Mouse (Mus musculus) heart, postnatal 4 days (tissue): ENCODE results near the gene Uaca. TPM values are rescaled to one million over a fixed set of nuclear protein-coding genes. Genes with fewer than 3 reads are reported as not detected.

Source experiments
- DNase-seq: peaks from one replicate; pipeline ENCODE4 v3.0.0; 2021
- total RNA-seq, 2 experiments: library from RNA; stranded (reverse); gene quantifications; 2 replicates each; pipeline ENCODE4 v1.2.3; 2021

The Uaca gene
- total RNA-seq, 2 experiments from 2014 or later: 47.4 to 49.2 TPM

DNA sequence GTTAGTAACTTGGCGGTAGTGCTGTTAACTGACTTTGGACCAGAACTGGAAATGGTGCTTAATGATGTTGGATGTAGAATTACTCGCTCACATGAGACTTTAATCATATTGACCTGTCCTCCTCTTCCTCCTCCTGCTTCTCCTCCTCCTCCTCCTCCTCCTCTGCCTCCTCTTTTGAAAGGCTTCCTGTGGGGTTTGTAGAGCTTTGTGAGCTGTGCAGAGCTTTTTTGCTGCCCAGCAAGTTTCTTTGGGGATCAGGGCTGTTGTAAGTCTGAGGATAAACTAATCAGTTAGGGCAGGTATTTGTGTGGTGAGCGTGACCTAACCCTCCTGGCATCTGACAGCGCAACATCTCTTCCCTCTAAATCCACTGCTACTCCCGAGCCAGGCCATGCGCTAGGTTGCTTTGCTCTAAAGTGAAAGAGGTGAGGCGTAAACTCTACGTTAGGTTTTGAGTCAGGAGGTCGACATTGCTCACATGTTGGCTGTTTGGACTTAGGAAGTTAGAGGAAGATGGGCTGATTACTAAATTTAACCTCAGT, 44.1 kb downstream of the Uaca start:
- no peak for DNase-seq

DNA sequence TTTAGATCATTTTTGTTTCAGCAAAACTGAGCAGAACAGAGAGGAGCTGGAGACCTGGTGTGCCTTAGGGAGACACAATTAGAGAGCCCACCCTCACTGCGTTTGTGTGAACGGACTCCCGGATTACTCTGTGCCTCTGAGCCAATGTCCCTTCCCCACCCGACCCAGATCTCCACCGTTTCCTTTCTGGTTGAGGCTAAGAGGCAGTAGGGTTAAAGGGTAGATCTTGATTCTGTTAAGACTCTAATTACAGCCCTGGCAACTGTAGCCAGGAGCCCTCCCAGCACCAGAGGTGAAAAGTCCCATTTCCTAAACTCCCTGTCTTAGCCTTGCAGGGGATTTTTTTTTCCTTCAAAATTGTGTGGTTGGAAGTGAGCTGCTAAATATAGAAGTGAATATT, 47.1 kb downstream of the Uaca start:
- DNase-seq: no peak

- no peak for DNase-seq
These were observed 49.2 kb downstream of the Uaca start for GRCm38 (mm10) chr9:60843415-60844076.

DNA sequence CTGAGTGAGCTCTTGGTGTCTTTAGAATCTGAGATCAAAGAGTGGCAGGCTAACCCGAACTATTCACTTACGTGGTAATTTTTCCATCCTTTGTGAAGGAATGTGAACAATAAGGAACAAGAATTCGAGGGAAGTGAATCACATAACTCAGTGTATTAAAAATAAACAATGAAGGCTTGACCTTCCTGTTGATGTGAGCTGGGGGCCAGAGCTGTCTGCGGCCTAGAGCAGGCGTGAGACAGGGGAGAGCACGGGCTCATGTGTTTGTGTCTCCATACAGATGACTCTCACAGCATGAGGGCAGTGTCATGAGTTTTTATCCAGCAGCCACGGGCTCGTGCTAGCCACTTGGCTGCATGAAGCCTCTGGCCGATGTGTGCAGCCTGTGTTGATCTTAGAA, 54.4 kb downstream of the Uaca start:
- no peak for DNase-seq

GRCm38 (mm10) chr9:60849986-60850385, 55.6 kb downstream of the Uaca start:
- no peak for DNase-seq

GRCm38 (mm10) chr9:60854196-60854595, 59.9 kb downstream of the Uaca start:
- no peak for DNase-seq

- peak; percentile 80 for DNase-seq
These were observed 63.5 kb downstream of the Uaca start for GRCm38 (mm10) chr9:60857833-60858232.

- peak; percentile 57 for DNase-seq
These were observed 64.1 kb downstream of the Uaca start for GRCm38 (mm10) chr9:60858306-60858960.

- DNase-seq: no peak
These were observed 64.7 kb downstream of the Uaca start for GRCm38 (mm10) chr9:60859031-60859430.

GRCm38 (mm10) chr9:60861030-60861429, 66.7 kb downstream of the Uaca start:
- DNase-seq: no peak

DNA sequence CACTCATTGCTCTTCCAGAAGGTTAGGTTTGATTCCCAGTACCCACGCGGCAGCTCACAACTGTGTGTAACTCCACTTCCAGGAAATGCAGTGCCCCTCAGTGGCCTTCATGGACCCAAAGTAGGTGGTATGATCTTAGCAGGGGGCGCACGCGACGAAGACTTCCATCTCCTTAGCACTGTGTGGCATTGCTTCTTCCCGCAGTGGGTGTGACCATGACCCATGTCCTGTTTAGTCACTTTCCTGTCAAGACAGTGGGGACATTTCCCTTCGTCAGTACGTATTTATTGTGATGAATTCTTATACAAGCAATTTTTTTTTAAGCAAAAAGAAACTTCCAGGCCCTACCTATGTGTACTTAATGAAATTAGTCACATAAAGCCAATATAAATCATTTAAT, 70.3 kb downstream of the Uaca start:
- no peak for DNase-seq

DNA sequence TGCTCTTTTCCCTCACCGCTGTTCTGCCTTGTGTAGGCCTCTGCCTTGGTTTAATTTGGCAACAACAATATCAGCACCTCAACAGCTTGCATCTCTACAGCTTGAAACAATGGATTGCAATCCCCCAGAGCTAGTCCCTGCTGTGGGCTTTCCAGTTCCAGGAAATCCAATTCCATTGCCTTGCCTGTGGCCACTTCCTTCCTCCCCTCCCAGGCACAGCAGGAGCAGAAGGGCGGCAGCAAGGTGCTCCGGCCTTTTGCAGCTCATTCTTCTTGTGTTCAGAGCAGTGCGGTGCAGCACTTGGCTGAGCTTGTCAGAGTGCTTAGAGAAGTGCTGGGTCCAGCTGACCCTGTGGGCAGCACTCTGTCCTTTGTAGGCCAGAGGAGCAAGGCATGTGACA, 71.5 kb downstream of the Uaca start:
- peak; percentile 56 for DNase-seq

- DNase-seq: no peak
These were observed 76.1 kb downstream of the Uaca start for GRCm38 (mm10) chr9:60870451-60870850.

GRCm38 (mm10) chr9:60870919-60871503, 76.7 kb downstream of the Uaca start:
- DNase-seq: no peak

GRCm38 (mm10) chr9:60873257-60874054, 79.1 kb downstream of the Uaca start:
- no peak for DNase-seq

GRCm38 (mm10) chr9:60874055-60874392, 79.7 kb downstream of the Uaca start:
- no peak for DNase-seq

DNA sequence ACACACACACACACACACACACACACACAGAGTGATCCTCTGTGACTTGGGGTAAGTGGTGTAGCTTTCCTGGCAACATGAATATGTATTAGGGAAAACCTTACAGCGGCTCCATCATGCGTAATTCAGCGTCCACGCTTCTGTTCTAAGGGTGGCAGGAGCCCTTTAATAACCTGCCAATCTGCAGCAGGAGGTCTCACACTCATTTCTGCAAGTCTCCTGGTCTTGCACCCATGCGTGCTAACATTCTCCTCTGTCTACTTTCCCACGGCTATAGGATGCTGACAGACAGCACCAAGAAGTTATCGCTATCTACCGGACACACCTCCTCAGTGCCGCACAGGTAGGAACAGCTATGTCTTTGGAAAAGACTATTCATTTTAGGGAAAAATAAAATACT, 81.7 kb downstream of the Uaca start:
- DNase-seq: no peak

- no peak for DNase-seq
These were observed 82.2 kb downstream of the Uaca start for GRCm38 (mm10) chr9:60876531-60876930.

DNA sequence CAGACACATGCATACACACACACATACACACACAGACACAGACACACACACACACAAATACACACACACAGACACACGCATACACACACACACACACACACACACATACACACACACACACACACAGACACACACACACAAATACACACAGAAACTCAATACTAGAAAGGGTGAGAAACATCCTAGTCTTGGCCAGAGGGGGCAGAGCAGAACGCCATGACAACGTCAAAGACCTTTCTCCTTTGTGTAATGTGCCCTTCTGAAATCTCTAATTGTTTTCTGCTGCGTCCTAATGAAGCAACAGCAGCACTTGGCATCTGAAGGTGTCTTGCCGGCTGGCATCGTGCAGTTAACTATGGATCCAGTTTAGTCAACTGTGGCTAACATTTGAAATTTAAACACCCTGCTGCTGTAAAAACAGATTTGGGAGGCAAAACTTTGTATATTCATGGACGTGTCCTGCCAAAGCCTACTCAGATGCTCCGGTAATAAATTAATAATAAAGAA, 83.8 kb downstream of the Uaca start:
- no peak for DNase-seq

DNA sequence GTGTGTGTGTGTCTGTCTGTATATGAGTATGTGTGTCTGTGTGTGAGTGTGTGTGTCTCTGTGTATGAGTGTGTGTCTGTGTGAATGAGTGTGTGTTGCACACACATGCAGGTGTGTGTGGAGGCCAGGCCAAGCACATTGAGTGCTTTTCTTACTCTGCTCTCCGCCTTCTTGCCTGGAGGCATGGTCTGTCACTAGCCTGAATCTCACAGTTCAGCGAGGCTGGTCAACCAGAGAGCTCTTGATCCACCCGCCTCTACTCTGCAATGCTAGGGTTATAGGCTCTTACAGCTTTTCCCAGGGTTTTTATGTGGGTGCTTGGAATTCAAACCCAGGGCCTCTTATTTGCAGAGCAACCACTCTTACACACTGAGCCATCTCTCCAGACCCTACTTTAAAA, 84.3 kb downstream of the Uaca start:
- DNase-seq: no peak

DNA sequence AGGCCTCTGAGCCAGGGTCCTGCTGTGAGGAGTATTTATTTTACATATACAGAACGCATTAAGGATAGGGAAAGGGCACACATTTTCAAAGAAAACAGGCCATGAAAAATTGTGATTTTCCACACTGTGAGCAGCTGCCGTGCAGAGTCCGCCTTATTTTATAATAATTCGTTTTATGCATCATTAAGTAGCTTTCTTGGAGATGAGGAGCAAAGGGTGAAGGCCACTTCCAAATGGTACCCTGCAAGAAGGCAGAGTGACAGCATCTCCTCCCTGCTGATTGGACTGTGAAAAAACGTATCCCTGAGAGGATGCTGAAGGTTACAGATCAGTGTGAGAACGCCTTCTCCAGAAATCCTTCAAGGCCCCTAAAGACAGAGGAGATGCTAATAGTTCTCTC, 90.8 kb downstream of the Uaca start:
- DNase-seq: no peak

- no peak for DNase-seq
These were observed 92.4 kb downstream of the Uaca start for GRCm38 (mm10) chr9:60886431-60887371.
